Mouse (Mus musculus) ES-E14 (cell line): ENCODE data around the gene Radil. TPM values are rescaled to one million over a fixed set of nuclear protein-coding genes. Genes with fewer than 3 reads are reported as not detected.

ENCODE experiments used
- DNase-seq: peaks from one replicate; pipeline ENCODE4 v3.0.0-alpha.2; 2013; ENCODE audit warnings: low read depth, low spot score
- H3K27ac ChIP-seq: 2 replicates; pipeline ENCODE4 v1.5.1; 2012; ENCODE audit warnings: low read depth, mild to moderate bottlenecking, low read length, moderate library complexity, mixed read lengths; ENCODE audit not compliant: poor library complexity, insufficient read depth, severe bottlenecking
- H3K36me3 ChIP-seq: 2 replicates; pipeline ENCODE4 v1.6.1; 2012; ENCODE audit warnings: mild to moderate bottlenecking, low read length, moderate library complexity, mixed read lengths; ENCODE audit not compliant: control insufficient read depth, poor library complexity, insufficient read depth, severe bottlenecking
- H3K4me1 ChIP-seq, 2 experiments: fragments of 150-350 bp in 1 of 2; sonication (generic) in 1 of 2; 2 replicates each; pipeline ENCODE4 v1.6.1; 2012; ENCODE audit warnings: low read length in 2 of 2, mild to moderate bottlenecking in 1 of 2, mixed read lengths in 1 of 2; ENCODE audit not compliant: control insufficient read depth in 2 of 2, insufficient read depth in 2 of 2, poor library complexity in 1 of 2
- H3K4me3 ChIP-seq, 2 experiments: fragments of 150-350 bp in 1 of 2; sonication (generic) in 1 of 2; 2 replicates each; pipeline ENCODE4 v1.5.1; 2012; ENCODE audit warnings: low read length in 2 of 2, low read depth in 1 of 2, mild to moderate bottlenecking in 1 of 2, mixed read lengths in 1 of 2; ENCODE audit not compliant: insufficient read depth in 1 of 2, poor library complexity in 1 of 2, severe bottlenecking in 1 of 2
- H3K9ac ChIP-seq: 2 replicates; pipeline ENCODE4 v1.6.1; 2012; ENCODE audit warnings: low read depth, mild to moderate bottlenecking, low read length, mixed read lengths; ENCODE audit not compliant: poor library complexity, insufficient read depth, severe bottlenecking
- H3K9me3 ChIP-seq: fragments of 150-350 bp; sonication (generic); 2 replicates; pipeline ENCODE4 v1.6.1; 2012; ENCODE audit warnings: low read depth, mild to moderate bottlenecking, low read length; ENCODE audit not compliant: control insufficient read depth, insufficient read depth
- CHD2 ChIP-seq: IDR thresholded peaks from 2 replicates; pipeline ENCODE4 v1.6.1; 2014; ENCODE audit warnings: mild to moderate bottlenecking, low read depth, low read length, inconsistent platforms
- HCFC1 ChIP-seq: IDR thresholded peaks from 2 replicates; pipeline ENCODE4 v1.6.1; 2012; ENCODE audit warnings: low read length, inconsistent platforms, borderline replicate concordance; ENCODE audit not compliant: insufficient read depth
- MAFK ChIP-seq: IDR thresholded peaks from 2 replicates; pipeline ENCODE4 v1.6.1; 2014; ENCODE audit warnings: mild to moderate bottlenecking, low read depth, low read length, inconsistent platforms; ENCODE audit not compliant: insufficient read depth
- ZC3H11A ChIP-seq: IDR thresholded peaks from 2 replicates; pipeline ENCODE4 v1.6.1; 2012; ENCODE audit warnings: low read depth, mild to moderate bottlenecking, inconsistent platforms, low read length, borderline replicate concordance
- ZNF384 ChIP-seq: IDR thresholded peaks from 2 replicates; pipeline ENCODE4 v1.6.1; 2012; ENCODE audit warnings: low read depth, low read length, inconsistent platforms
- in situ Hi-C, 2 experiments: fragments of 600-800 bp; cut with MboI; formaldehyde crosslinking; loops; one replicate each; pipeline ENCODE4 v1.15.1; 2025; ENCODE audit warnings: low sequenced_read_pairs in 2 of 2, inconsistent platforms in 1 of 2; ENCODE audit not compliant: unreplicated experiment in 2 of 2
- total RNA-seq: library from RNA; depleted of rRNA; stranded (reverse); fragments of 300-350 nt; gene quantifications from 2 replicates; pipeline ENCODE4 v1.2.3, GENCODE M21; 2012

Gene Radil
- total RNA-seq, 1 experiment, result 6.2 TPM

DNA sequence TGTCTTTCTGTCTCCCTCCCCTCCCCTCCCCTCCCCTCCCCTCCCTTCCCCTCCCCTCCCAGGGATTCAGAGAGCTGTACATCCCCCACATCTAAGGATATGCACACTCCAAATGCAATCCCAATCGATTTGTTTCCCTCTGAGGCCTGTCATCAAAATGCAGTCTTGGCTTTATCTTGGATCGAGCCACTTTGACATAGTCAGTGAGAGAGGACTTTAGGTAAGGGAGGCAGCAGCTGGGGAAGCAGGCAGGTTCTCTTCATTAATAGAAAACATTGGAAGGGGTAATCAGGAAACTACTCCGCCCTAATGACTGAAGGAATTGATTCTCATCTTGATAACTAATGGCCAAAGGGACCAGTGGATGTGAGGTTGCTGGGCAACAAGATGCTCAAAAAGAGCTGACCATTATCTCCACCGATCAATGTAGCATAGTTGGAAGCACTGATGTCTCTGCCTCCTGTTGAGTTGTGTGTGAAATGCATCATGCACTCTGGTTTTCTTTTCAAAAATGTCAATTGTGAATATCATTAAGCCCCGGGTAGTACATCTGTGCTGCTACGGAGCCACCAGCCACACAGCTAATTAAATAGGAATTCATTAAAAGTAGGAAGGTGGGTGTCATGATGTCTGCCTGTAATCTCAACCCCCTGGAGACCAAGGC lies 40.2 kb upstream of the Radil start:
- TF ChIP-seq HCFC1 (no peak), ZNF384 (no peak), MAFK (no peak), ZC3H11A (no peak), CHD2 (no peak)
- DNase-seq, result no peak
- H3K36me3 ChIP-seq, result no peaks in the 10 kb centered on the region
- no peak overlapping the region for H3K4me3 ChIP-seq
- H3K27ac ChIP-seq, result no peak overlapping the region; the same call in 1 of the 2 replicates
- no peak overlapping the region for H3K9ac ChIP-seq
- peaks cover 0 to 14% of the 10 kb centered on the region in 2 experiments; a peak in 2 of 4 replicates for H3K4me1 ChIP-seq
- H3K9me3 ChIP-seq, result no peaks in the 10 kb centered on the region
- in situ Hi-C loops, result no loop called here

DNA sequence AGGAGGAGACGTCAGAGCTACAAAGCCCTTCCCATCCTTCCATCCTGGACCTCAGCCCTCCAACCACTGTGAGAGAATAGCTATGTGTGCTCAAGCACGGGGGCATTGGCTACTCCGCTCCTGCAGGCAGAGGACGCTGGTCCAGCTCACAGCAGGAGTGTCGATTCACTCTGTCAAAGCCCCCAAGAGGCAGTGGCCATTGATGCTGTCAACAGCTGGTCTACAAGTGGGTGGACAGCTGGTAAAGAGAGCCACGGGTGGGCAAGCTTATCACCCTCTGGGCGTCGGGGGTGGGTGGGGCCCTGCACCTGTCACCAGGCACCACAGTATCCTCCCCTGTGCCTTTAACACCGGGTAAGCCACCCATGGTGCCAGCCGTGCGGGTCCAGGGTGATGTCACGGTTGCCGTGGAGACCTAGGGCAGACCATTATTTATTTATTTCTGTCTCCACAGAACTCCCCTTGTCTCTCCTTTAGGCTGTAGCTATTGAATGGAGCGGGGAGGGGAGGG lies 32.8 kb upstream of the Radil start:
- peaks cover 0 to 5% of the 10 kb centered on the region in 2 experiments; a peak in 1 of 4 replicates for H3K4me1 ChIP-seq
- no peak overlapping the region for H3K27ac ChIP-seq
- no peak overlapping the region for H3K9ac ChIP-seq
- in situ Hi-C loops, result no loop called here
- H3K4me3 ChIP-seq, result no peak overlapping the region
- no peaks in the 10 kb centered on the region for H3K9me3 ChIP-seq
- TF ChIP-seq ZC3H11A, result no peak
- TF ChIP-seq CHD2, result no peak
- no peak for TF ChIP-seq HCFC1
- no peak for TF ChIP-seq MAFK
- no peaks in the 10 kb centered on the region for H3K36me3 ChIP-seq
- no peak for DNase-seq

DNA sequence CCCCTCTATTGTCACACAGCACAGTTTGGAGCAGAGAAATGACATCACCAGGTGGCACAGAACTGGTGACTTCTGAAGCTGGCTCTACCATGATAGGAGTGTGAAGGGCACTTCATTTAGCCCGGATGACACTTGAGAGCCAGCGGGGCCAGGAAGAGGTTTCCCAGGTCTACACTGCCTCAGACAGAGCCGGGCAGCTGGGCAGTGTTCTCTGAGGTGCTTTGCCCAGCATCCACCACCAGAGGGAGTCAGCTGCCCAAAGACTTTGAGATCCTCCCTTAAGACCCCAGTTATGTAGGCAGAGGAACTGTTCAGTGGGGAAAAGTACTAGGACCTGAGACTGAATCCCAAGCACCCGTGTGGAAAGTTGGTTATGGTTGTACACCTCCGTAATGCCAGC lies 30.6 kb upstream of the Radil start:
- no peak for TF ChIP-seq CHD2
- peak; percentile 49; the same call in 1 of the 2 replicates for TF ChIP-seq ZC3H11A
- Histone ChIP-seq H3K27ac (no peak overlapping the region), H3K36me3 (no peaks in the 10 kb centered on the region), H3K4me1 (peaks cover 0 to 5% of the 10 kb centered on the region in 2 experiments; a peak in 1 of 4 replicates), H3K4me3 (no peak overlapping the region), H3K9ac (no peak overlapping the region), H3K9me3 (no peaks in the 10 kb centered on the region)
- DNase-seq, result peak; percentile 67
- in situ Hi-C loops, result no loop called here

DNA sequence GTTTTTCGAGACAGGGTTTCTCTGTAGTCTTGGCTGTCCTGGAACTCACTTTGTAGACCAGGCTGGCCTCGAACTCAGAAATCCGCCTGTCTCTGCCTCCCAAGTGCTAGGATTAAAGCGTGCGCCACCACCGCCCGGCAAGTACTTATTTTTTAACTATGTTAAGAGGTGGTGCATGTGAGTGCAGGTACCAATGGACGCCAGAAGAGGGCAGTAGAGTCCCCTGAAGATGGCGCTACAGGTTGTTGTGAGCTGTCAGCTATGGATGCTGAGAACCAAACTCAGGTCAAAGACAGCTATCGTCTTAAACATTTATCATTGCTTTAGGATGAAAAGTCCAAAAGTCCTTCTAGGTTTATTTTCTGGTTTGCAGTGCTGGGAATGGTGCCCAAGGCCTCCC lies 27.3 kb upstream of the Radil start:
- in situ Hi-C loops, result no loop called here
- no peak for TF ChIP-seq HCFC1
- TF ChIP-seq ZC3H11A, result no peak
- no peak for TF ChIP-seq ZNF384
- no peak for TF ChIP-seq MAFK
- TF ChIP-seq CHD2, result no peak
- H3K4me1 ChIP-seq, result peaks cover 0 to 5% of the 10 kb centered on the region in 2 experiments; a peak in 1 of 4 replicates
- no peak for DNase-seq
- no peak overlapping the region for H3K4me3 ChIP-seq
- H3K9me3 ChIP-seq, result no peaks in the 10 kb centered on the region
- H3K36me3 ChIP-seq, result no peaks in the 10 kb centered on the region
- no peak overlapping the region for H3K27ac ChIP-seq
- H3K9ac ChIP-seq, result no peak overlapping the region
